Mouse (Mus musculus): ENCODE measurements around the gene Gm20388. TPM values are rescaled to one million over a fixed set of nuclear protein-coding genes. Genes with fewer than 3 reads are reported as not detected.

The Gm20388 gene
- polyA plus RNA-seq, 1 experiment, result 59.3 TPM

DNA sequence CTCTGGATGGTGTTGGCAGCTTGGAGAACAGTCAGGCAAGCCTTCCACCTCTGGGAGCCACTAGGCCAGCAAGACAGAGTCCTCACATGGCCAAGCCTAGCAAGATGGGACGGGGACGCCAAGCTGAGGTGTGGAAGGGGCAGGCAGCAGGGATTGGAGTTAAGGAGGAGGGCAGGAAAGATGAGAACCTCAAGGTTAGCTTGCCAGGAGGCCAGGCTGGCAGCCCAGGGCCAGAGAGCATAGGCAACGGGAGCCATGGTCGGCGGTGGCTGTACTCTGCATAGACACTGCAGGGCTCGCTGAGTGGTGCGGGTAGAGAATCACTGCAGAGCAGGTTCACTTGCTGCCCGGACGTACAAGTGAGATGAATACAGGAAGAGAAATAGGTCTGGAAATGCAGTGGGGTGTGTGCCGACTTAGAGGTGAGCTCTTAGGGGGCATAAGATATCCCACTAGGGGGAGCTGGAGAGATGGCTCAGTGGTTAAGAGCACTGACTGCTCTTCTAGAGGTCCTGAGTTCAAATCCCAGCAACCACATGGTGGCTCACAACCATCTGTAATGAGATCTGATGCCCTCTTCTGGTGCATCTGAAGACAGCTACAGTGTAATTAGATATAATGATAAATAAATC is 731.5 kb downstream of the Gm20388 start:
- TF ChIP-seq POLR2A (IDR thresholded peaks at IDR 0.05; ENCODE audit: borderline replicate concordance, extremely low read depth, insufficient read depth, insufficient read length, poor library complexity, severe bottlenecking) (no peak), CTCF (IDR thresholded peaks at IDR 0.05; ENCODE audit: borderline replicate concordance, extremely low read depth, insufficient read depth, insufficient read length) (no peak)
- no peak for DNase-seq (ENCODE audit: low read depth)

DNA sequence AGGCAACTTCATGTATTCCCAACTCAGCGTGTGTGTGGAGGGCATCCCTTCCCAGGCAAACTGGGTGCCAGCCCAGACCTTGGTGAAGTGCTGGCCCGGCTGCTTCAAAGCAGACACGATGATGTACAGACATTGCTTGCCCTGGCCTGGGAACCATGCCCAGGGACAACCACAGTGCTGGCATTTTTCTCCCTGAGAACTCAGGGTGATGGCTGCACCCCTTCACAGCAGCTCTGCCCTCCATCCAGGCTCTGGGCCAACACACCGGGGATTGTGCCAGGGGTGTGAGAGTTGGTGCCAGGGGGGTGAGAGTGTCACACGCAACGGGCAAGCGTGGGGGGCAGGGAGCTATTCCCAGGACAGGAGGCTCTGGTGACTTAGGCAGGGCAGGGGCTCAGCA is 734.0 kb downstream of the Gm20388 start:
- DNase-seq (ENCODE audit: low read depth), result peak; percentile 85
- TF ChIP-seq POLR2A (IDR thresholded peaks at IDR 0.05; ENCODE audit: borderline replicate concordance, extremely low read depth, insufficient read depth, insufficient read length, poor library complexity, severe bottlenecking) (no peak), CTCF (IDR thresholded peaks at IDR 0.05; ENCODE audit: borderline replicate concordance, extremely low read depth, insufficient read depth, insufficient read length) (no peak)

DNA sequence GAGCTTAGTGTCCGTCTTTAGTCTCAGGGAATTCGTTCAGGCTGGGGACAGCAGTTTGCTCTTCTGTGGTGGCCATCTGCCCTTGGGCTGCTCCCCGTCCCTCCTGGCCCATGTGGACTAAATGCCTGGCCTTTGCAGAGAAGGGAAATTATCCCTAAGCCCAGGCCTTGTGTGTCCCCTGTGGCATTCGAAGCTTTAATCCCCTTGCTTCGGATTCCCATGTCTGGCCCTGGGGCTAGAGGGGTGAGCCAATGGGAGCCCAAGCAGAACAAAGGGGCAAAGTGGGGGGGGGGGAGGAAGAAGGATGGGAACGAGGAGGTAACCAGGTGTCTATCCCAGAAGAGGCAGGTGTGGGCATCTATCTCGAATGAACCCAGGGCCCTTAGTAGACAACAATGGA is 736.9 kb downstream of the Gm20388 start, which contains the start of gene 1190005I06Rik:
Gene 1190005I06Rik, minus strand, starts transcription at position 101 of the 400 bp plus-strand sequence.
- no peak for DNase-seq (ENCODE audit: low read depth)
- TF ChIP-seq CTCF (IDR thresholded peaks at IDR 0.05; ENCODE audit: borderline replicate concordance, extremely low read depth, insufficient read depth, insufficient read length) (no peak), POLR2A (IDR thresholded peaks at IDR 0.05; ENCODE audit: borderline replicate concordance, extremely low read depth, insufficient read depth, insufficient read length, poor library complexity, severe bottlenecking) (no peak)

DNA sequence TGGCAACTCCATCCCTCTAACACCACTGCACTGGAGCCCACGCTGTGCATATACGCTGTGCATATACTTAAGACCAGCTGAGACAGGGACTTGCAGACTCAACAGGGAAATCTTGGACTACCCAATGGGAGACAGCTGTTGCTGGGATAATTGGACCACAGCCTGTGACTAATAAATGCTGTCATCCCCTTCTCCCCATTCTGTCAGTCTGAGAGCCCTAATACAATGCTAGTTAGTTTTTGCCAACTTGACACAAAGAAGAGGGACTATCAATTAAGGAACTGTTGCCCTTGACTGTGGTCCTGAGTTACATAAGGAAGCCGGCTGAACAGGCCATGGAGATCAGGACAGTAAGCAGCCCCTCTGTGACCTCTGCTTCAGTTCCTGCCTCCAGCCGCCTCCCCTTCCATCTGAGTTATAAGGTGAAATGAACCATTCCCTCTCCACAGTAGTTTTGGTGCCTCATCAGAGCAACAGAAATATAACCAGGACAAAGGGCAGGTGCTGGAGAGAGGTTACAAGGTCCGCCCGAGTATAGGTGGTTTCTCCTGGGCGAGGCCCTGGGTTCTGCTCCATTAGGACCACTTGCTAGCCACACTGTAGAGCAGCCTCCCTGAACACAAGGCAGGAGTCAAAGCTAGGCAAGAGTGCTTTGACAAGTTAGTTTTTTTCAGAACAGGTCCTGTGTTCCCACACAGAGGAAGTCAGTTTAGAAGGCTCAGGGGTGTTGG is 745.8 kb downstream of the Gm20388 start:
- no peak for TF ChIP-seq POLR2A (IDR thresholded peaks at IDR 0.05; ENCODE audit: borderline replicate concordance, extremely low read depth, insufficient read depth, insufficient read length, poor library complexity, severe bottlenecking)
- TF ChIP-seq CTCF (IDR thresholded peaks at IDR 0.05; ENCODE audit: borderline replicate concordance, extremely low read depth, insufficient read depth, insufficient read length), result no peak
- DNase-seq (ENCODE audit: low read depth), result peak; percentile 37

DNA sequence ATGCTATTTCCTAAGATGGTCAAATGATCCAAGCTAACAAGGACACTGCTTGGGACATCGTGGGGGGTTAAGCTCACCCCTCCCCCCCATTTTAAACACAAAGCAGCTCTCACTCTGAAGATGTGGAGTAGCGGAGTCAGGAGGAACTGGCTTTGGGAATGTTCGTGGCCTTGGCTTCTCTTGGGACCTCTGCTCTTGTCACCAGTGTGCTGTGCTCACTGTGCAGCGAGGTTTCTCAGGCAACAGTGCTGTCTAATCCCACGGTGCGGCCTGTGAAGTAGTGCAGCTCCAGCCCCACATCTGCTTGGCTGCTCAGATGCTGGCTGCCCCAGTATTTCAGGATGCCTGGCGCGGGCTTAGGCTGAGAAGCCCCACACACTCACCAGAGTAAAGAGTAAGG is 746.8 kb downstream of the Gm20388 start:
- no peak for DNase-seq (ENCODE audit: low read depth)
- TF ChIP-seq POLR2A (IDR thresholded peaks at IDR 0.05; ENCODE audit: borderline replicate concordance, extremely low read depth, insufficient read depth, insufficient read length, poor library complexity, severe bottlenecking), result no peak
- no peak for TF ChIP-seq CTCF (IDR thresholded peaks at IDR 0.05; ENCODE audit: borderline replicate concordance, extremely low read depth, insufficient read depth, insufficient read length)

DNA sequence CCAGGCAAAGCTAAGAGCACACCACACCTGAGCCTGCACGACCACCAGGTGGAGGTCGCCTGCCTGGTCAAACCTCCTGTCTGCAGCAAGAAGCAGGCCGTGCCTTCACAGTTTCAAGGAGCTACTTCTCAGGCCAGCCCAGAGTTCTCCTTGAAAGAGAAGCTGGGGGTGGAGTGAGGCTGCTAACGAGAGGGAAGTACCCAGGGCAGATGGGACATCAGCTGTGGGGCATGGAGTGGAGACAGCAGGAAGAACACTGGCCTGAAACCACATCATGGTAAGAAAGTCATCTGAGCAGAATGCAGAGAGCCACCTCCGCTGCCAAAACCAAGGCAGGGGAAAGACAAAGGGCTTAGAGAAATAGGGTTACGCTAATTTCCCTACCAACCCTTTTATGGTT is 753.9 kb downstream of the Gm20388 start:
- DNase-seq (ENCODE audit: low read depth), result no peak
- TF ChIP-seq CTCF (IDR thresholded peaks at IDR 0.05; ENCODE audit: borderline replicate concordance, extremely low read depth, insufficient read depth, insufficient read length) (no peak), POLR2A (IDR thresholded peaks at IDR 0.05; ENCODE audit: borderline replicate concordance, extremely low read depth, insufficient read depth, insufficient read length, poor library complexity, severe bottlenecking) (no peak)

DNA sequence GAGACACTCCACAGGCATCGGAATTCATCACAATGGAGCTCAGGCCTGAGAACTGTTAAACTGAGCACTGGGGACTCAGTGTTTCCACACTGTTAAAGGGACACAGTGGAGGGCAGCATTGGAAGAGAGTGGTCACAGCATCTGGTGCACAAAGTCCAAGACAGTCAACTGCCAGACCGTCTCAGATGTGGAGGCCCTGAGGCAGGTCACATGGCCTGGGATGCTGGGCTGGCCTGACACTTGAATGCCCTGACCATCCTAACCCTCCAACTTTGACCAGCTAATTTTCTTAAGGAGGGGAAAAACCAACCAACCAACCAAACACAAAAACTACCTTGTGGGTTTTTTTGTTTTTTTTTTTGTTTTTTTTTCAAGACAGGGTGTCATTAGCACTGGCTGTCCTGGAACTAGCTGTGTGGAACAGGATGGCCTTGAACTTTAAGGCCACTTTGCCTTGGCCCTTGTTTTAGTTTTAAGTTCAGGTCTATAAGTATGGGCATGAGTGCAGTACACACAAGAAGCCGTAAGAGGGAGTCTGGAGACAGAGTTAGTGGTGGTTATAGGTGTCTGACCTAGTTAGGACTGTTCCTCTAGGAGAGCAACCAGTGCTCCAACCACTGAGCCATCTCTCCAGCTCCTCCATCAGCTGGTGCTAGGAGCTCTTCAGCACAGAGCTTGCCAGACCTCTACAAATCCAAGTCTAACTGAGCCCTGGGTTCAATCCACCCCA is 755.2 kb downstream of the Gm20388 start:
- DNase-seq (ENCODE audit: low read depth), result no peak
- no peak for TF ChIP-seq CTCF (IDR thresholded peaks at IDR 0.05; ENCODE audit: borderline replicate concordance, extremely low read depth, insufficient read depth, insufficient read length)
- TF ChIP-seq POLR2A (IDR thresholded peaks at IDR 0.05; ENCODE audit: borderline replicate concordance, extremely low read depth, insufficient read depth, insufficient read length, poor library complexity, severe bottlenecking), result no peak

DNA sequence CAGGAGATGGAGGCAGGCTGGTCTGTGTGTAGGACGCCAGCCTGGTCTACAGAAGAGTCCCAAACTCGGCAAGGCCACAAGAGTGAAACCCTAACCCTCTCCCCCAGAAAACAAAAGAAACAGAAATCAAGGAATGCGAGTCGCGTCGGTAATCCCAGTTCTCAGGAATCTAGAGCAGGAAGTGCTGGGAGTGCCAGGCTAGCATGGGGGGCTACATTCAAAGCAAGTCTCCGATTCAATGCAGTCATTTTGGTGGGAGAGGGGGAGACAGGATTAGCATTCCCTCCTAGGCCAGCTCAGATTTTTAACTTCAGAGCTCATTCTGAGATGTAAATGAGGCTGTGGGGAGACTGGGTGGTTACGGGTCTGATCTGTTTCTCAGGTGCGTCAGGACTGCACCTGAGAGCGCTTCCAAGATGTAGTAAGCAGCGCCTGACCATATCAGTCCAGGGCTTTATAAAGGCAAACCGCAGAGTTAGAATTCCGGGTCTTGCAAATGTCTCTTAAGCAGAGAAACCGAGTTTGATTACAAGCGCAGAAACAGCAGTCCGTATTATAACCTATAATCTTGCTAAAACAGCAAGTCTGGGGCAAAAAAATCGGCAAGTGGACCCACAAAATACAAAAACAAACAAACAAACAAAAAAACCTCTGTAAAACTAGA is 756.3 kb downstream of the Gm20388 start:
- TF ChIP-seq CTCF (IDR thresholded peaks at IDR 0.05; ENCODE audit: borderline replicate concordance, extremely low read depth, insufficient read depth, insufficient read length), result no peak
- TF ChIP-seq POLR2A (IDR thresholded peaks at IDR 0.05; ENCODE audit: borderline replicate concordance, extremely low read depth, insufficient read depth, insufficient read length, poor library complexity, severe bottlenecking), result no peak
- peak; percentile 21 for DNase-seq (ENCODE audit: low read depth)

DNA sequence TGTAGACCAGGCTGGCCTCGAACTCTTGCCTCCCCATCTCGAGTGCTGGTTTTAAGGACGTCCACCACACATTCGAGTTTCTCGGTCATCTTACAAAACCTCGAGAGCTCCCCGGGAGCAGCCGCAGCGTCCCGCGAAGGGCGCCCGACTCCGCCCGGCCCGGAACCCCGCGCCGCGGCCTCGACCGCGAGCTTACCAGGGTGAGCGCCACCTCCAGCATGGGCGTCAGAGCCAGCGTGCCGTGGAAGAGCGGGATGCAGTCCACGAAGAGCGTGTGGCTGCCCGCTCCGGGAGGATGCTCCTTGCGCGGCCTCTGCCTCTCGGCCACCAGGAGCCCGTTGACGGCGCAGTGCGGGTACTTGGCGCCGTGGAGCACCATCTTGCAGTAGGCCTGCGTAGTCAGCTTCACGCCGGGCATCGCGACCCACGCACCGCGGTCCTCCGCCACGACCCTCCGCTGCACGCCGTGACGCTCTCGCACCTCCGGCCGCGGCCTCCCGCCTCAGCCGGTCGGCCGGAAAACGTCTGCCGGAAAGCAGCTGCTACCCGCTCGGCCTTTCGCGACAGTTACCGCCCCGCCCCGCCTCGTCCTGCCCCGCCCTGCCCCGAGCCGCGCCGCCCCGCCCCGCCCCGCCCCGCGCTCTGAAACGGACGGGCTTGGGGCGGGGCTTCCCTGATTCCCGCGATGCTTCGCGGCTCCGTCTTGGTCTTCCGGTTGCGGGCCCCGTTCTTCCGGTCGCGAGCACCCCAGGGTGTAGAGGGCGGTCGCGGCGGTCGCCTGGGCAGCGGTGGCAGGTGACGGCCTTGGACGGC is 757.1 kb downstream of the Gm20388 start, which contains the start of the genes Gm27021 and Cox4i1:
Gene Gm27021, minus strand, starts transcription at position 519 of the 813 bp plus-strand sequence.
Gene Cox4i1, plus strand, starts transcription at position 662 of the 813 bp plus-strand sequence.
- DNase-seq (ENCODE audit: low read depth), result peak; percentile 98
- no peak for TF ChIP-seq CTCF (IDR thresholded peaks at IDR 0.05; ENCODE audit: borderline replicate concordance, extremely low read depth, insufficient read depth, insufficient read length)
- peak; percentile 96 for TF ChIP-seq POLR2A (IDR thresholded peaks at IDR 0.05; ENCODE audit: borderline replicate concordance, extremely low read depth, insufficient read depth, insufficient read length, poor library complexity, severe bottlenecking)

DNA sequence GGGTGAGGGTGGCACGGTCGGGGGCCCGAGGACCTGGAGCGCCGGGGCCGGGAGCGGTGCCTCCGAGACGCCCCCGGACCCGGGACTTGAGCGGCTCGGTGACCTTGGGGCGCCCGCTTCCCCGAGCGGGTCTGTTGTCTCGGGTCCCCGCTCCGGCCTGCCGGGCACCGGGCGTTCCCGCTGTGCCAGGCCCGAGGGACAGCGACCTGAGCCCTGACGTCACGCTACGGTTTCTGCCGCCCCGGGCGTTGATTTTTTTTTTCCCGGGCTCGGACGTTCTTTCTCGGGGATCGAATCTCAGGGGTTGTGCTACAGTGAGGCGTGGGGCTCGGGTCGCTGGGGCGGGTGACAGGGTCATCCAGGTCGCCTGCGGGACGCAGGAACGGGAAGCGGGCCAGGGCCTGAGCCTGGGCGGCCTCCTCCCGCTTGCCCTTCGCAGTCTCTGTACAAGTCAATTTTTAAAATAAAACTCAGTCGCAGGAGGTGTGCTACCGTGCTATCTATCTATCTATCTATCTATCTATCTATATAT is 757.8 kb downstream of the Gm20388 start, which contains the start of gene Emc8:
Gene Emc8, minus strand, starts transcription at position 200 of the 532 bp plus-strand sequence.
- no peak for DNase-seq (ENCODE audit: low read depth)
- TF ChIP-seq POLR2A (IDR thresholded peaks at IDR 0.05; ENCODE audit: borderline replicate concordance, extremely low read depth, insufficient read depth, insufficient read length, poor library complexity, severe bottlenecking) (no peak), CTCF (IDR thresholded peaks at IDR 0.05; ENCODE audit: borderline replicate concordance, extremely low read depth, insufficient read depth, insufficient read length) (no peak)

All from brain, embryonic 14.5 days (tissue).